Mouse (Mus musculus): ENCODE results near the gene Dohh. TPM values are rescaled to one million over a fixed set of nuclear protein-coding genes. Genes with fewer than 3 reads are reported as not detected.

Gene Dohh
- polyA plus RNA-seq, 1 experiment, result 79.2 TPM

GRCm38 (mm10) chr10:81424246-81425051 lies 40.2 kb downstream of the Dohh start:
- peaks cover 38% of the 10 kb centered on the region for H3K4me1 ChIP-seq (ENCODE audit: control insufficient read depth, insufficient read depth, low read length)
- peak overlapping the region; percentile 1 for H3K4me3 ChIP-seq (replicated peaks; ENCODE audit: extremely low read depth, low read depth, low read length)
- peak; percentile 48 for DNase-seq
- TF ChIP-seq CTCF (IDR thresholded peaks at IDR 0.05; ENCODE audit: insufficient read depth, low read length) (no peak), POLR2A (IDR thresholded peaks at IDR 0.05; ENCODE audit: borderline replicate concordance, extremely low read depth, low read depth, low read length) (no peak)
- 8% methylated on average over 25 of the region's 25 CpGs for WGBS

GRCm38 (mm10) chr10:81425236-81425850 lies 41.1 kb downstream of the Dohh start:
- H3K4me1 ChIP-seq (ENCODE audit: control insufficient read depth, insufficient read depth, low read length), result peaks cover 30% of the 10 kb centered on the region
- TF ChIP-seq CTCF (IDR thresholded peaks at IDR 0.05; ENCODE audit: insufficient read depth, low read length) (no peak), POLR2A (IDR thresholded peaks at IDR 0.05; ENCODE audit: borderline replicate concordance, extremely low read depth, low read depth, low read length) (no peak)
- H3K4me3 ChIP-seq (replicated peaks; ENCODE audit: extremely low read depth, low read depth, low read length), result peak overlapping the region; percentile 7
- peak; percentile 31 for DNase-seq
- 28% methylated on average over 10 of the region's 10 CpGs for WGBS

- 1% methylated on average over 26 of the region's 33 CpGs for WGBS
- H3K4me3 ChIP-seq (replicated peaks; ENCODE audit: extremely low read depth, low read depth, low read length), result peak overlapping the region; percentile 78
- TF ChIP-seq CTCF (IDR thresholded peaks at IDR 0.05; ENCODE audit: insufficient read depth, low read length) (no peak), POLR2A (IDR thresholded peaks at IDR 0.05; ENCODE audit: borderline replicate concordance, extremely low read depth, low read depth, low read length) (no peak)
- DNase-seq, result peak; percentile 36
- peaks cover 25% of the 10 kb centered on the region for H3K4me1 ChIP-seq (ENCODE audit: control insufficient read depth, insufficient read depth, low read length)
These were observed 41.9 kb downstream of the Dohh start for GRCm38 (mm10) chr10:81426081-81426671.

GRCm38 (mm10) chr10:81426897-81427296 lies 42.7 kb downstream of the Dohh start:
- WGBS, result under 1% methylated on average over 37 of the region's 38 CpGs
- DNase-seq, result peak; percentile 76
- TF ChIP-seq POLR2A (IDR thresholded peaks at IDR 0.05; ENCODE audit: borderline replicate concordance, extremely low read depth, low read depth, low read length), result peak; percentile 68; the same call in 1 of the 2 replicates
- no peak for TF ChIP-seq CTCF (IDR thresholded peaks at IDR 0.05; ENCODE audit: insufficient read depth, low read length)
- Histone ChIP-seq H3K4me1 (ENCODE audit: control insufficient read depth, insufficient read depth, low read length) (peaks cover 29% of the 10 kb centered on the region), H3K4me3 (replicated peaks; ENCODE audit: extremely low read depth, low read depth, low read length) (peak overlapping the region; percentile 78)

- TF ChIP-seq CTCF (IDR thresholded peaks at IDR 0.05; ENCODE audit: insufficient read depth, low read length) (no peak), POLR2A (IDR thresholded peaks at IDR 0.05; ENCODE audit: borderline replicate concordance, extremely low read depth, low read depth, low read length) (no peak)
- Histone ChIP-seq H3K4me3 (replicated peaks; ENCODE audit: extremely low read depth, low read depth, low read length) (peak overlapping the region; percentile 44), H3K4me1 (ENCODE audit: control insufficient read depth, insufficient read depth, low read length) (peaks cover 28% of the 10 kb centered on the region)
- WGBS, result 36% methylated on average over 3 of the region's 3 CpGs
- no peak for DNase-seq
These were observed 43.1 kb downstream of the Dohh start for GRCm38 (mm10) chr10:81427327-81427726.

- peak; percentile 10 for DNase-seq
- Histone ChIP-seq H3K4me3 (replicated peaks; ENCODE audit: extremely low read depth, low read depth, low read length) (no peak overlapping the region), H3K4me1 (ENCODE audit: control insufficient read depth, insufficient read depth, low read length) (peaks cover 27% of the 10 kb centered on the region)
- 86% methylated on average over 8 of the region's 8 CpGs for WGBS
- TF ChIP-seq CTCF (IDR thresholded peaks at IDR 0.05; ENCODE audit: insufficient read depth, low read length) (no peak), POLR2A (IDR thresholded peaks at IDR 0.05; ENCODE audit: borderline replicate concordance, extremely low read depth, low read depth, low read length) (no peak)
These were observed 43.7 kb downstream of the Dohh start for GRCm38 (mm10) chr10:81427804-81428506.

GRCm38 (mm10) chr10:81428507-81428870 lies 44.3 kb downstream of the Dohh start:
- WGBS, result 87% methylated on average over 7 of the region's 7 CpGs
- no peak for DNase-seq
- TF ChIP-seq POLR2A (IDR thresholded peaks at IDR 0.05; ENCODE audit: borderline replicate concordance, extremely low read depth, low read depth, low read length) (no peak), CTCF (IDR thresholded peaks at IDR 0.05; ENCODE audit: insufficient read depth, low read length) (no peak)
- Histone ChIP-seq H3K4me3 (replicated peaks; ENCODE audit: extremely low read depth, low read depth, low read length) (no peak overlapping the region), H3K4me1 (ENCODE audit: control insufficient read depth, insufficient read depth, low read length) (peaks cover 31% of the 10 kb centered on the region)

GRCm38 (mm10) chr10:81429092-81429491 lies 44.9 kb downstream of the Dohh start:
- DNase-seq, result peak; percentile 8
- TF ChIP-seq CTCF (IDR thresholded peaks at IDR 0.05; ENCODE audit: insufficient read depth, low read length), result no peak
- Histone ChIP-seq H3K4me3 (replicated peaks; ENCODE audit: extremely low read depth, low read depth, low read length) (no peak overlapping the region), H3K4me1 (ENCODE audit: control insufficient read depth, insufficient read depth, low read length) (peaks cover 30% of the 10 kb centered on the region)
- WGBS, result 48% methylated on average over 2 of the region's 2 CpGs

GRCm38 (mm10) chr10:81429605-81430061 lies 45.4 kb downstream of the Dohh start:
- TF ChIP-seq CTCF (IDR thresholded peaks at IDR 0.05; ENCODE audit: insufficient read depth, low read length) (no peak), POLR2A (IDR thresholded peaks at IDR 0.05; ENCODE audit: borderline replicate concordance, extremely low read depth, low read depth, low read length) (peak; percentile 95; the same call in 1 of the 2 replicates)
- under 1% methylated on average over 20 of the region's 20 CpGs for WGBS
- H3K4me1 ChIP-seq (ENCODE audit: control insufficient read depth, insufficient read depth, low read length), result peaks cover 29% of the 10 kb centered on the region
- DNase-seq, result peak; percentile 88
- peak overlapping the region; percentile 84 for H3K4me3 ChIP-seq (replicated peaks; ENCODE audit: extremely low read depth, low read depth, low read length)

All from lung, adult 2 months (tissue).